In genomic region chr2:168601491-168602386, GRCm38 (mm10) we compare ENCODE assay signal across 8 mouse cellular contexts. TPM values are rescaled to one million over a fixed set of nuclear protein-coding genes. Genes with fewer than 3 reads are reported as not detected.
DNase-seq lines count a peak whose midpoint lies in the region; ATAC-seq and TF ChIP-seq lines count a peak whose summit lies in the region.

TSS of gene Nfatc2 (minus strand) at chr2:168601657.

- no peaks in the 10 kb centered on the region for H3K4me1 ChIP-seq in G1E (ENCODE audit: insufficient read depth, low read depth, low read length)
- H3K4me1 ChIP-seq in cerebellum, adult 2 months (ENCODE audit: control insufficient read depth, insufficient read depth, low read length) = peaks cover 8% of the 10 kb centered on the region
- H3K4me1 ChIP-seq in lung, adult 2 months (ENCODE audit: control insufficient read depth, insufficient read depth, low read length) = peaks cover 4% of the 10 kb centered on the region

- DNase-seq in G1E (ENCODE audit: low spot score) = no peak
- peak; percentile 64 to 69 for DNase-seq in cerebellum, adult 2 months
- peak; percentile 92 for DNase-seq in heart, postnatal 4 days
- peak; percentile 68 to 73 for DNase-seq in layer of hippocampus, adult 2 months (ENCODE audit: low spot score in 2 of 2)
- DNase-seq in lung, adult 2 months = peak; percentile 67
- peak; percentile 68 for DNase-seq in ovary, postnatal 14 days (ENCODE audit: low spot score)

- under 1% methylated on average over 56 of the region's 56 CpGs for WGBS in cerebellum, adult 2 months
- 2% methylated on average over 56 of the region's 56 CpGs for WGBS in lung, adult 2 months

- no peak for ATAC-seq in G1E (ENCODE audit: extremely low read depth, insufficient number of reproducible peaks, low FRiP score, poor library complexity, severe bottlenecking)
- ATAC-seq in frontal cortex, adult (ENCODE audit: low TSS enrichment) = peak; percentile 60
- ATAC-seq in megakaryocyte progenitor cell, adult 5-6 weeks (replicated peaks; ENCODE audit: poor library complexity) = no peak

- TF ChIP-seq POLR2A in cerebellum, adult 2 months (IDR thresholded peaks at IDR 0.05; ENCODE audit: borderline replicate concordance, insufficient read depth, low read length) = no peak
- no peak for TF ChIP-seq POLR2A in lung, adult 2 months (IDR thresholded peaks at IDR 0.05; ENCODE audit: borderline replicate concordance, extremely low read depth, low read depth, low read length)

- H3K27me3 ChIP-seq in G1E (ENCODE audit: insufficient read depth, low read length) = no peaks in the 10 kb centered on the region; the same call in 1 of the 2 replicates
- no peaks in the 10 kb centered on the region for H3K27me3 ChIP-seq in cerebellum, adult 2 months (ENCODE audit: control insufficient read depth, insufficient read depth, low read length)

- no peak for TF ChIP-seq CTCF in G1E (IDR thresholded peaks at IDR 0.05; ENCODE audit: low read depth, low read length)
- no peak for TF ChIP-seq CTCF in cerebellum, adult 2 months (IDR thresholded peaks at IDR 0.05; ENCODE audit: borderline replicate concordance, insufficient read depth, low read depth, low read length)
- 0 out of 2 replicates have a peak, but pooled peaks have one; percentile 5 for TF ChIP-seq CTCF in layer of hippocampus, adult 2 months (conservative IDR thresholded peaks at IDR 0.05)
- TF ChIP-seq CTCF in lung, adult 2 months (IDR thresholded peaks at IDR 0.05; ENCODE audit: insufficient read depth, low read length) = no peak

- H3K4me3 ChIP-seq in G1E (ENCODE audit: low read depth, low read length) = peak within 1 kb of the TSS; percentile 25; the same call in 1 of the 2 replicates
- peak within 1 kb of the TSS; percentile 79 for H3K4me3 ChIP-seq in cerebellum, adult 2 months (replicated peaks; ENCODE audit: insufficient read depth, low read depth, low read length)
- H3K4me3 ChIP-seq in layer of hippocampus, adult 2 months = peak within 1 kb of the TSS; percentile 75
- peak within 1 kb of the TSS; percentile 40 for H3K4me3 ChIP-seq in lung, adult 2 months (replicated peaks; ENCODE audit: extremely low read depth, low read depth, low read length)

- H3K9me3 ChIP-seq in G1E (replicated peaks) = peaks cover 91% of the 10 kb centered on the region

- no peaks in the 10 kb centered on the region for H3K36me3 ChIP-seq in G1E (replicated peaks)

- peak within 1 kb of the TSS; percentile 60 for H3K27ac ChIP-seq in cerebellum, adult 2 months (ENCODE audit: insufficient read depth, low read length)
- peak within 1 kb of the TSS; percentile 89 for H3K27ac ChIP-seq in layer of hippocampus, adult 2 months

RNA-seq across cellular contexts. Expression of gene Nfatc2, which starts in this region (rescaled TPM):
- total RNA-seq in G1E (2014; fragmentation: Nextera tagmentation) = not detected in 2 replicates
- 0.17 and 0.27 TPM in 2 replicates for total RNA-seq in G1E (2017)
- polyA plus RNA-seq in G1E (2012) = not detected in 2 replicates
- polyA plus RNA-seq in cerebellum, adult 2 months (2012; rRNA removed) = 24.0 and 26.0 TPM in 2 replicates
- total RNA-seq in heart, postnatal 4 days (2021) = 10 to 100 TPM; 18.8 to 21.3 TPM
- 10 to 100 TPM; 19.7 to 20.1 TPM for total RNA-seq in layer of hippocampus, adult 2 months (2021)
- polyA plus RNA-seq in lung, adult 2 months (2012; rRNA removed) = 2.5 and 3.2 TPM in 2 replicates
- total RNA-seq in megakaryocyte progenitor cell, adult 5-6 weeks (2015) = 1.7 TPM in 2 replicates
- 0.17 and 0.47 TPM in 2 replicates for total RNA-seq in megakaryocyte progenitor cell, adult 5-6 weeks (2017)

Comparison
In these comparisons a context has a peak if more than half of its experiments do, and no peak if none do; other contexts are left out.
1. RNA of gene Nfatc2 (total RNA-seq): 18.8 to 21.3 TPM in heart, postnatal 4 days and 19.7 to 20.1 TPM in layer of hippocampus, adult 2 months; 0.17 to 1.7 TPM in megakaryocyte progenitor cell, adult 5-6 weeks and 0.17 to 0.27 TPM in G1E; every median in the first group is over 4 times any median in the second.
2. H3K4me3 ChIP-seq: peak in every context shown above with its lines; median percentile 79 in cerebellum, adult 2 months; 75 in layer of hippocampus, adult 2 months; 40 in lung, adult 2 months; 25 in G1E.